Mouse (Mus musculus) ES-Bruce4 (cell line): ENCODE data around the gene Sgta.

Experiments used
- CTCF ChIP-seq: IDR thresholded peaks from one replicate; pipeline ENCODE4 v1.8.1; 2011; ENCODE audit warnings: low read depth, low read length
- EP300 ChIP-seq: IDR thresholded peaks from 2 replicates; pipeline ENCODE4 v1.6.1; 2011; ENCODE audit warnings: low read depth, low read length; ENCODE audit not compliant: insufficient read depth
- POLR2A ChIP-seq: IDR thresholded peaks from one replicate; pipeline ENCODE4 v1.8.1; 2011; ENCODE audit warnings: low read length; ENCODE audit not compliant: insufficient read depth

GRCm38 (mm10) chr10:81028219-81028618 lies 31.8 kb downstream of the Sgta start:
- TF ChIP-seq CTCF (no peak), POLR2A (no peak), EP300 (no peak)
